Comparison of ENCODE assay signal across 22 mouse cellular contexts in the genomic region with DNA sequence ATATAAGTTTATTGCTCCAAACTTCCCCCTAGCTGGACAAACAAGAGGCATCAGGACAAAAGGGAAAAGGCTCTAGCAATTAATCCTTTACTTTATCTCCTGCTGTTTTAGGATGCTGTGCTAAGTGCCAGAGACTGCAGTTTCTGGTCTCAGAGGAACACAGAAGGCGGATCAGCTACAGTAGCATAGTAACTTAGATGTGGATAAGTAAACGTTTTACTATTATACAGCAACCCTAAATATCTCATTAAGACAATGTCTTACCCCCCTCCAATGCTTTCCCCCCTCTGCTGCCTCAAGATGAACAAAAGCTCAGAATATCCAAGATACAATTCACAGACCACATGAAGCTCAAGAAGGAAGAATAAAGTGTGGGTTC.
A peak's percentile ranks its signal among the peaks of the same experiment; 100 is the strongest.
DNase-seq lines count a peak whose midpoint lies in the region; ATAC-seq and TF ChIP-seq lines count a peak whose summit lies in the region.
"Had no signal": no experiment of that assay in that cellular context is flagged by ENCODE, and none has a peak within 500 bp of the region (broad histone marks: within the 10 kb centered on the region; RNA-seq: fewer than 3 reads in every experiment).

No protein-coding gene starts in this region.

- H3K27me3 ChIP-seq in midbrain, embryonic 12.5 days, result no peaks in the 10 kb centered on the region
- no peaks in the 10 kb centered on the region for H3K27me3 ChIP-seq in midbrain, embryonic 15.5 days (replicated peaks)
- H3K27me3 ChIP-seq in neural tube, embryonic 13.5 days, result no peaks in the 10 kb centered on the region
- H3K27me3 ChIP-seq in neural tube, embryonic 15.5 days (replicated peaks), result no peaks in the 10 kb centered on the region
- H3K27me3 ChIP-seq: embryonic facial prominence, embryonic 13.5 days; embryonic facial prominence, embryonic 15.5 days; forebrain, embryonic 13.5 days had no signal

- peaks cover 8% of the 10 kb centered on the region; the same call in 1 of the 2 replicates for H3K4me1 ChIP-seq in midbrain, embryonic 12.5 days
- no peaks in the 10 kb centered on the region for H3K4me1 ChIP-seq in midbrain, embryonic 15.5 days
- H3K4me1 ChIP-seq in neural tube, embryonic 13.5 days (replicated peaks), result peaks cover 10% of the 10 kb centered on the region
- peaks cover 12% of the 10 kb centered on the region; the same call in 1 of the 2 replicates for H3K4me1 ChIP-seq in neural tube, embryonic 15.5 days
- H3K4me1 ChIP-seq: embryonic facial prominence, embryonic 13.5 days; embryonic facial prominence, embryonic 15.5 days; forebrain, embryonic 13.5 days had no signal

- H3K36me3 ChIP-seq in midbrain, embryonic 12.5 days, result no peaks in the 10 kb centered on the region
- H3K36me3 ChIP-seq in midbrain, embryonic 15.5 days (replicated peaks), result no peaks in the 10 kb centered on the region
- no peaks in the 10 kb centered on the region for H3K36me3 ChIP-seq in neural tube, embryonic 13.5 days
- H3K36me3 ChIP-seq in neural tube, embryonic 15.5 days, result no peaks in the 10 kb centered on the region
- H3K36me3 ChIP-seq: embryonic facial prominence, embryonic 13.5 days; embryonic facial prominence, embryonic 15.5 days; forebrain, embryonic 10.5 days had no signal

- peak overlapping the region; percentile 63 for H3K27ac ChIP-seq in layer of hippocampus, adult 2 months
- H3K27ac ChIP-seq in midbrain, embryonic 12.5 days (replicated peaks), result 0 out of 2 replicates have a peak overlapping the region, but pooled peaks have one; percentile 10
- no peak overlapping the region for H3K27ac ChIP-seq in midbrain, embryonic 15.5 days
- 0 out of 2 replicates have a peak overlapping the region, but pooled peaks have one; percentile 33 for H3K27ac ChIP-seq in neural tube, embryonic 13.5 days (replicated peaks)
- H3K27ac ChIP-seq in neural tube, embryonic 15.5 days (replicated peaks), result no peak overlapping the region
- H3K27ac ChIP-seq: embryonic facial prominence, embryonic 13.5 days; embryonic facial prominence, embryonic 15.5 days; forebrain, embryonic 10.5 days; forebrain, embryonic 13.5 days had no signal

- no peak overlapping the region for H3K4me2 ChIP-seq in midbrain, embryonic 12.5 days (replicated peaks)
- no peak overlapping the region for H3K4me2 ChIP-seq in midbrain, embryonic 15.5 days
- H3K4me2 ChIP-seq in neural tube, embryonic 13.5 days, result no peak overlapping the region
- no peak overlapping the region for H3K4me2 ChIP-seq in neural tube, embryonic 15.5 days
- H3K4me2 ChIP-seq: embryonic facial prominence, embryonic 13.5 days; embryonic facial prominence, embryonic 15.5 days; forebrain, embryonic 13.5 days had no signal

- H3K9ac ChIP-seq in midbrain, embryonic 12.5 days (replicated peaks), result no peak overlapping the region
- H3K9ac ChIP-seq in midbrain, embryonic 15.5 days, result no peak overlapping the region
- no peak overlapping the region for H3K9ac ChIP-seq in neural tube, embryonic 13.5 days
- H3K9ac ChIP-seq in neural tube, embryonic 15.5 days (replicated peaks), result no peak overlapping the region
- H3K9ac ChIP-seq: embryonic facial prominence, embryonic 13.5 days; embryonic facial prominence, embryonic 15.5 days; forebrain, embryonic 13.5 days had no signal

- DNase-seq in layer of hippocampus, adult 2 months (ENCODE audit: low spot score in 2 of 2), result no peak
- DNase-seq in layer of hippocampus, adult 8-10 months (ENCODE audit: low spot score in 2 of 2), result no peak
- DNase-seq: adrenal gland, adult 2 months; adrenal gland, postnatal 10 days; adrenal gland, postnatal 25 days; cerebellum, adult 11 months; cerebellum, adult 18-20 months; cerebellum, adult 8-10 months; cerebellum, adult 9-11 months; cerebellum, postnatal 14 days; cerebellum, postnatal 36 days; embryo, embryonic 11 days had no signal

- no peak for TF ChIP-seq CTCF in layer of hippocampus, adult 2 months (conservative IDR thresholded peaks at IDR 0.05)

- no peaks in the 10 kb centered on the region for H3K9me3 ChIP-seq in midbrain, embryonic 12.5 days
- H3K9me3 ChIP-seq in midbrain, embryonic 15.5 days, result no peaks in the 10 kb centered on the region
- H3K9me3 ChIP-seq in neural tube, embryonic 13.5 days, result no peaks in the 10 kb centered on the region
- no peaks in the 10 kb centered on the region for H3K9me3 ChIP-seq in neural tube, embryonic 15.5 days (replicated peaks)
- H3K9me3 ChIP-seq: embryonic facial prominence, embryonic 13.5 days; embryonic facial prominence, embryonic 15.5 days; forebrain, embryonic 10.5 days; forebrain, embryonic 13.5 days had no signal

- peak; percentile 48 for ATAC-seq in midbrain, embryonic 12.5 days (ENCODE audit: low FRiP score, low read depth)
- no peak for ATAC-seq in midbrain, embryonic 15.5 days (replicated peaks)
- no peak for ATAC-seq in neural tube, embryonic 13.5 days (ENCODE audit: low read depth)
- no peak for ATAC-seq in neural tube, embryonic 15.5 days (ENCODE audit: low FRiP score)
- ATAC-seq: forebrain, embryonic 13.5 days; forebrain, embryonic 16.5 days had no signal

- no peak overlapping the region for H3K4me3 ChIP-seq in layer of hippocampus, adult 2 months
- no peak overlapping the region for H3K4me3 ChIP-seq in midbrain, embryonic 12.5 days
- no peak overlapping the region for H3K4me3 ChIP-seq in midbrain, embryonic 15.5 days
- no peak overlapping the region for H3K4me3 ChIP-seq in neural tube, embryonic 13.5 days
- H3K4me3 ChIP-seq in neural tube, embryonic 15.5 days (replicated peaks), result no peak overlapping the region
- H3K4me3 ChIP-seq: embryonic facial prominence, embryonic 13.5 days; embryonic facial prominence, embryonic 15.5 days; erythroblast, embryonic 14.5 days; forebrain, embryonic 10.5 days; forebrain, embryonic 13.5 days had no signal

- WGBS in midbrain, embryonic 12.5 days, result 22% methylated on average over 2 of the region's 2 CpGs
- 29% methylated on average over 2 of the region's 2 CpGs for WGBS in midbrain, embryonic 15.5 days
- 10% methylated on average over 2 of the region's 2 CpGs for WGBS in neural tube, embryonic 13.5 days
- 17% methylated on average over 2 of the region's 2 CpGs for WGBS in neural tube, embryonic 15.5 days

Comparison
In these comparisons a context has a peak if more than half of its experiments do, and no peak if none do; other contexts are left out.
1. H3K27ac ChIP-seq: peak in layer of hippocampus, adult 2 months (single experiment), midbrain, embryonic 12.5 days (single experiment) and neural tube, embryonic 13.5 days (single experiment); none in midbrain, embryonic 15.5 days (single experiment) and neural tube, embryonic 15.5 days (single experiment).